Mouse (Mus musculus): ENCODE measurements around the gene Zfp738. TPM values are rescaled to one million over a fixed set of nuclear protein-coding genes. Genes with fewer than 3 reads are reported as not detected.

Zfp738 gene
- polyA plus RNA-seq (2017; shearing (Covaris generic)): 12.5 TPM

GRCm38 (mm10) chr13:67686971-67687370, at the start of gene Zfp738:
TSS of gene Zfp738 (minus strand) at chr13:67687071.

GRCm38 (mm10) chr13:67728641-67729318, 41.9 kb upstream of the Zfp738 start, which contains the start of gene Zfp65:
TSS of gene Zfp65 (minus strand) at chr13:67729173.

GRCm38 (mm10) chr13:67637294-67638007, 49.4 kb downstream of the Zfp738 start, which contains the start of the genes Gm49345 and Zfp729a:
TSS of gene Gm49345 (minus strand) at chr13:67637769.
TSS of gene Zfp729a (minus strand) at chr13:67637791.

GRCm38 (mm10) chr13:67609066-67609876, 77.6 kb downstream of the Zfp738 start, which contains the start of gene Zfp729b:
TSS of gene Zfp729b (minus strand) at chr13:67609707.

Other genes starting within 250 kb of the Zfp738 start
- 34.3 TPM for gene Zfp874a, start 235.4 kb downstream of the Zfp738 start, polyA plus RNA-seq (2017; shearing (Covaris generic))
- gene Zfp874b, start 202.8 kb downstream of the Zfp738 start, polyA plus RNA-seq (2017; shearing (Covaris generic)): 13.9 TPM
- 17.3 TPM for gene Zfp58, start 186.5 kb downstream of the Zfp738 start, polyA plus RNA-seq (2017; shearing (Covaris generic))
- not detected for gene Gm26965, start 160.9 kb downstream of the Zfp738 start, polyA plus RNA-seq (2017; shearing (Covaris generic))
- 44.6 TPM for gene Zfp87, start 160.9 kb downstream of the Zfp738 start, polyA plus RNA-seq (2017; shearing (Covaris generic))
- gene Zfp748, start 133.2 kb downstream of the Zfp738 start, polyA plus RNA-seq (2017; shearing (Covaris generic)): 15.9 TPM
- 5.3 TPM for gene Zfp729b, start 77.4 kb downstream of the Zfp738 start, polyA plus RNA-seq (2017; shearing (Covaris generic))
- gene Gm49345, start 49.3 kb downstream of the Zfp738 start, polyA plus RNA-seq (2017; shearing (Covaris generic)): 3.1 TPM
- gene Zfp729a, start 49.3 kb downstream of the Zfp738 start, polyA plus RNA-seq (2017; shearing (Covaris generic)): 4.8 TPM
- gene Zfp65, start 42.1 kb upstream of the Zfp738 start, polyA plus RNA-seq (2017; shearing (Covaris generic)): 8.0 TPM
- 2.1 TPM for gene Zfp85, start 68.2 kb upstream of the Zfp738 start, polyA plus RNA-seq (2017; shearing (Covaris generic))
- not detected for gene Zfp493, start 92.6 kb upstream of the Zfp738 start, polyA plus RNA-seq (2017; shearing (Covaris generic))
- 1.2 TPM for gene Zfp273, start 126.7 kb upstream of the Zfp738 start, polyA plus RNA-seq (2017; shearing (Covaris generic))
- gene Gm10037, start 144.0 kb upstream of the Zfp738 start, polyA plus RNA-seq (2017; shearing (Covaris generic)): not detected
- not detected for gene BC048507, start 176.3 kb upstream of the Zfp738 start, polyA plus RNA-seq (2017; shearing (Covaris generic))